Mouse (Mus musculus) kidney, postnatal 10 days (tissue): ENCODE measurements around the gene Jmjd4.

ENCODE experiments used
- DNase-seq: peaks from one replicate; pipeline ENCODE4 v3.0.0; 2021; ENCODE audit warnings: mixed read lengths

The Jmjd4 gene

DNA sequence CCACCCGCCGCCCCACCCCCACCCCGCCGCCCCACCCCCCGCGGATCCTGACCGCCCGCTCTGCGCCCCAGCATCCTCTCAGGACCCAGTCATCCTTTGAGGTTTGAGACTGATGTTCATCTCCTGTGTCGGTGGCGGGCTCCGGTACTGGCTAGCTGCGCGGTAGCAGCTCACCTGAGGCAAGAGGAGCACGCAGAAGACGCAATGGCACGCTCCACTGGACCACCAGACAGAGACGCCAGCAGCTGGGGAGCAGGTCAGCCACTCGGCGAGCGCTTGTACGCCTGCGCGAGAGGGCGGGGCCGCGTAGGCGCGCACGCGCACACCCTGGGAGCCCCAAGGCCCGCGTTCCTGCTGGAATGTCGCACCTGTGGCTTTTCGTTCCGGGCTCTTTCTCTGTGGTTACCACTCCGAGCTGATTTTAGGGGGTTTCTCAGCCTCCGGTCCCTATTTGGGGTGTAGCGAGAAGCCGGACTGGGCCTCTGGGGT, at the start of gene Jmjd4:
Gene Jmjd4 (plus strand): TSS at position 305 of the 489 bp plus-strand sequence.
- DNase-seq: peak; percentile 94

DNA sequence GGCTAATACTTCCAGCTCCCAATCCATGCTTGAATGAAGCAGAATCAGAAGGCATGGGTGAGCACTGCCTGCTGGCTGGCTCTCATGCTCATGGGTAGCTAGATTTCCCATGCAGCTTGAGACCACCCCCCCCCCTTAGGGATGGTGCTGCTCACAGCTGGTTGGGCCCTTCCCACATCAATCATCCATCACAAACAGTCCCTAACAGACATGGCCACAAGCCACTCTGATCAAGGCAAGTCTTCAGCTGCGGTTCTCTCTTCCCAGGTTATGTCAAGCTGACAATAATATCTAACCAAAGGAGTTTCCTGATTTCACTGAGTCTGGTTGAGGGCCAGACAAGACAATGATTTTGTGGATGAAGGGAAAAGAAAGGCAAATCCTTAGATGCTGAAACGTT, 49.0 kb upstream of the Jmjd4 start:
- no peak for DNase-seq

DNA sequence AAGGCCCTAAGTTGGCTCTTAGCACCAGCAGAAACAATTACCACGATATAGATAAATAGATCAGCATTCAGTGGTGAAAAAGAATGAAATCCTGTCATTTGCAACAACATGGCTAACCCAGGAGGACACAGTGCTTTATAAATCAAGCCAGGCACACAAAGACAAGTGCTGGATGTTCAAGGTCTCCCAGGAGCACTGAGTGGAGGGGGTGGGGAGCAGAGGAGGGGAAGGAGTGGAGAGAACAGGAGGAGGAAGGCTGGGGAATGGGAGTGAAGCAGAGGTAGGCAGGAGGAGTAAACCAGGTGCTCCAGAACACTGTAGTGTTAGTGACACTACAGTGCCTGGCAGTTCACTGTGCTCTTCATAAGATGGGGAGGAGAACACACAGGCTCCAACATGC, 44.1 kb upstream of the Jmjd4 start:
- no peak for DNase-seq

DNA sequence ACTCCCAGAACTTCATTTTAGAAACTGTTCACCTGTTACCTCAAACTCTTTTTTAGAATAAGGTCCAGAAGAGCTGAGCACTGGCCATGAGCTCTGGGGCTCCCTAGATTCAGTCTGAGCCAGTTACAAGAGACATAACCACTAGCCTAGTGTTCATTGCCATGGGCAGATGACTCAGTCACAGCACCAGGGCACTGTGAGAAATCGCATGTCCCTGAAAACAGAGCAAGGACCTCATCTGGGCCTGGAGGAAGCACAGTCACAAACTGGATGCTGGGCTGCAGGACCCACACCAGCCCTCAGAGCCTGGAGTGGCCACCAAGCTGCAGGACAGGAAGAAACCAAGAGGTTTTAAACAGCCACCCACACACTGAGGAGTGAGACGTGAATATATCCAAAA, 39.0 kb upstream of the Jmjd4 start:
- DNase-seq: no peak

DNA sequence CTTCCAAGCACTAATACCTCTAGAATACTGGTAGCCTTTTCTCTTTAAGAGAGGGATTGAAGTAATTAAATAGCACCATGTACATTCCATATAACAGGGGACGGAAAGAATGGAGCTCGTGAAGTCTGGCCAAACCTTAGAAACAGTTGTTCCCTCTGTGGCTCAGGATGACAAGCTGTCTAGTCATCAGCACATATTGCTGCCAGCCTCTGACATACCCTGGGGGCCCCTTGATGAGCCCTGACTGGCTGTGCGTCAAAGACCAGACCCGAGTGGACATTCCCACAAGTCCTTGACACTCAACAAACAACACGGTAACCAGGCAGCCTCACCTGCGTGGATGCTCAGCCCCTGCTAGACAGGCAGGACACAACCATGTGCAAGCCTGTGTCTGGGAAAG, 37.8 kb upstream of the Jmjd4 start:
- no peak for DNase-seq

DNA sequence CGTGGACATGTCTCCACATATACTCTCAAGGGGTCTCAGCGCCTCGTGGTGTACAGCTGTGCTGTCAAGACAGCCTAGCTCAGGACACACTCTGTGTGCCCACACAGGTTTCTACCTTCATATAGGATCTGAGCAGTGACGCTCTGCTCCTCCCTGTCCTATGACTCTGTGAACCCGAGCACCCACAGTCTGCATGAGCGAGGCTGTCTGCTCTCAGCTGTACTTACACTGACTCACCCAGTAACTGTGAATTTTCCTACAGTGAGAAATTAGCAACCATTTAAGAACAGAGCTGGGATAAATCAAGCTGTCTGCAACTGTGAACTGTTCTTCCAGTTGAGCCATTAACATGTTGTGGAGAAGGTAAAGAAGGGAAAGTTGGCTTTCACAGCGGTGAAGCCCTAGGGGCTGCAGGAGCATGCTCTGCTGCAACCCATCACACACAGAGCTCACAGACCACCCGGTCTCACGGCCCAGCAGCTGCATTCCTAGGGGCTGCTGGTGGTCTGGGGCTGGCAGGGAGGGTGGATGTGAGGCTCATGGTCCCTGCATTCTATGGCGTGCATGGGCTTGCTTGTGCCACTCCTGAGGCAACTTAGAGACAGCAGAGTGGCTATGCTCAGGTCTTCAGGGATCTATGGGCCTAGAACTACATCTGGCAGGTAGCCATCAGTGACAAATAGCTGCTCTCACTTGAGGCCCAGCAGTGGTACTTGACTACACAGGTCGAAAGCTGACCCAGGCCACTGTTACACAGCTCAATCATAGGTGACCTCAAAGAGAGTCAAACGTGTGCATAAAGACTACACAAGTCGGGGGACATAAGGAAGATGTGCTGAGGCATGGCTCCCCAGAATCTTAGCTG, 36.6 kb upstream of the Jmjd4 start:
- no peak for DNase-seq

DNA sequence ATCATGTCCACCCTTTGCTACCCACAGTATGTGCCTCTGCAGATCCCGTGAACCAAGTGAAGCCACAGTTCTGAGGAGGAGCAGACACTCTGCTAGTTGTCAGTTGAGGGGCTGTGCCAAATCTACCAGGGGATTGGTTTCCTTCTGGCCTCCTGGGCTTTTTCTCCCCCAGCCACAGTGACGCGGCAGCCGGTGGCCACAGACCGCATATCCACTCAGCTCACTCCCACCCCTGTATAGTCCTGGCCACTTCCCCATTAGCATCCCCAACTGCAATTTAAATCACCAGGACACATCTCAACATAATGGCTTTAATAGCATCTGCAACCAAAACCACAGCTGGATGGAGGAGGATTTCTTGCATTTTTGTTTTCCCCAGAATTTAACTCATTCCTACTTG, 31.1 kb upstream of the Jmjd4 start:
- peak; percentile 38 for DNase-seq

DNA sequence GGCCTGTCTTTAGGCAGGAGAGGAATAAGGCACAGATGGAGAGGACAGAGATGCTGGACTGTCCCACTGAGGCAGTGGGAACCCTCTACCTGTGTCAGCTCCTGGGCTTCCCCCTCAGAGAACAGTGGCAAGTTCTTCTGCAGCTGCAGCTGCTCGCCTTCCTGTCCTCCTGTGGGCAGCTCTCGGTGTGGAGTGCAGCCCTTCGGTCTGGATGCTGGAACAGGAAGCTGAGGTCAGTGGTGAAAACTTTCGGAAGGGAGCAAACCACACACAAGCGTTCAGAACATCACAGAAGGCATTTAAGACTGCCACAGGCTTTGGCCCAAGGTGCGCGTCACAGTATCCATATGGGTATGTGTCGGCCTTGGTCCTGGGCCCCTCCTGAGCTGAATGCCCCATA, 28.4 kb upstream of the Jmjd4 start:
- peak; percentile 34 for DNase-seq

DNA sequence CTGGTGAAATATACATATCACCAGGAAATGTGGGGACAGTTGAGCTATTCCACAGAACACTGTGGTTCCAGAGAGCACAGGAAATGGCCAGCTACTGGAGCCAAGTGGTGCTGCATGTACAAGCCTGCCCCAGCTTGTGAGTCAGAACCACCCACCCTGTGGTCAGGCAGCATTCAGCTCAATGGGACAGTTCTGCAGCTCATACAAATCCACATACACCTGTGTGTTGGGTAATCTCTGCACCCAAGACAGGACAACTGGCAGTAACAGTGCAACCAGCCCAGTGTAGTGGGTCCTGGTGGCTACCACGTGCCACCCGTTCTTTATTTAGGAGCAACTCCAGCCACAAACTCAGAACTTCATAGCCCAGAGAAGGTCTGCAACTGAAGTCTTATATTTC, 27.9 kb upstream of the Jmjd4 start:
- DNase-seq: peak; percentile 35

DNA sequence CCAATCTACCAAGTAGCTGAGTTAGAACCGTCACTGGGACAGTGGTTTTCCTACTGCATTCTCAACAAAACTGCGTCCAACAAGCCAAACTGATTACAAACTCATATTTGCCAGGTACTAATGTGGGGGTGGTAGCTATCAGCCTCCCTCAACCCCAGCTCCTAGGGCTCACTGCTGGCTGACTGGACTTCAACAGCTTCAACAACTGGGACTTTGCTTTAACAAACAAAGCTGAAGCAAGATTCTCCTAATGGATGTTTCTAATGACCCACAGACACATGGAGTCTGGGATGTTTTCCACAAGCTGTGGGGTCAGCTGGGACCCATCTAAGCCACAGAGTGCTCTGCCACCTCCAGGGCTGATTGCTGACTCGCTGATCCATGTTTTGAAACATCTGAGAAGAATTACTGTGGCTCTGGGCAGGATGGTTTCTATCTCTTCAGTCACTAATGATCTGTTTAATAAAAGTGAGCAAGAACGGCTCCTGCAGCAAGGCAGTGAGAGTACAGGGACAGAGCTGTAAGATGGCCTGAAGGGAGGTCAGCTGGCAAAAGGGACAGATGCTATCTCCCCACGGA, 26.7 kb upstream of the Jmjd4 start:
- DNase-seq: no peak

DNA sequence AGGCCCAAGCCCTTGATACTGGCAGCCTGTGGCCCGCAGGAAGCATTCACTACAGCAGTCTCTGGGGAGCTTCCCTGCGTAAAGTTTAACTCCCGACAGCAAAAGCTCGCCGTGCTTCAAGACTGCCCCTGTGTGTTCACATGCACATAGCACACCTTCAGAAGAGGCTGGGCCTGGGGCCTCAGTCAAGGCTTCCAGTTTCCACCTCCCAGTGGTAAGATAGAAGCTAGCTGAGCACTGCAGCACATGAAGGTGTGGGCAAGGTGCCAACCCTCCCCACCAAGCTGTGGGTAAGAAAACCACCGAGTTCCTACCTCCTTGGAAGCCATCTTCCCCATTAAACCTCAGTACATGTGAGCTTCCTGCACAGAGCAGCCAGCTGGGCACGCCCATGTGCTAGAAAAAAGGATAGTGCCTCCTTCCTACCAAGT, 24.2 kb upstream of the Jmjd4 start:
- peak; percentile 53 for DNase-seq

DNA sequence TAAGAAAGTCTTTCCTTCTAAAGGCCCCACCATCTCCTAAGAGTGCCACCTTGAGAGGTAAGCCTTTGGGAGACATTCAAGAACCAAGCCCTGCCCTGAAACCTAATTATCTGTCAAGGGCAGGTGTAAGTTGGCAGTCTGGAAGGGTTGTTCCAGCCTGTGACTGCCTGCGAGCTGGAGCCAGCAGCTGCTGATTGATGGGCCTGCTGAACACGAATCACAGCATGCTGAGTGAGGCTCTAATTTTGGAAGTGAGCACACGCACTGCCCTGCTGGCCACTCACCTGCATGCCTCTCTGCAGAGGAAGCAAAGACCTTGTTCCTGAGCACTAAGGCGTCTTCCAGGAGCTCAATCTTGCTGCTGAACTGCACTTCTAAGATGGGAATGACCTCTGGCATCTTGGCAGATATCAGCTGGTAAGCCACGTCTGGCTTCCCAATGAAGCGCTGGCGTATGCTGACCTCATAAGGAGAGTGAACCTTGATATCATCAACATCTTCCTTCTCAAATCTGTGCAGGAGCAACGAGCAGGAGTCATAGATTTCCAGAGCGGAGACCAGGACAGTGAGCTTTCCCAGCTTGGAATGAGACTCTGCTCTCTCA, 21.7 kb upstream of the Jmjd4 start:
- no peak for DNase-seq

DNA sequence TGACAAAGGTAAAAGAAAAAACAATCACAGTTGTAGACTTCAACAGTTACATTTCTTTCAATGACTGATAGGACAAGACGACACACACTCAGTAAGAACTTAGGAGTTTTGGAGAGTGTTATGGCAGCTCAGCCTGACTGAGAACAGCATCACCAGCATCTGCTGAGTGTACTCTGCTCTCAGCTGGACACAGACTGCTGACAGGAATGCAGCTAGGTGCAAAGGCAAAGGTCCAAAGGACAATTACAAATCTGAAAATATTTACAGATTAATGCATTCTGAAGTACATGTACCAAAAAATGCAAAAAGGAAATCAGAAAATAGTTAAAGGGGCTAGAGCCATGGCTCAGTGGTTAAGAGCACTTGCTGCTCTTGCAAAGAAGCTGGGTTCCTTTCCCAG, 19.9 kb upstream of the Jmjd4 start:
- DNase-seq: no peak

DNA sequence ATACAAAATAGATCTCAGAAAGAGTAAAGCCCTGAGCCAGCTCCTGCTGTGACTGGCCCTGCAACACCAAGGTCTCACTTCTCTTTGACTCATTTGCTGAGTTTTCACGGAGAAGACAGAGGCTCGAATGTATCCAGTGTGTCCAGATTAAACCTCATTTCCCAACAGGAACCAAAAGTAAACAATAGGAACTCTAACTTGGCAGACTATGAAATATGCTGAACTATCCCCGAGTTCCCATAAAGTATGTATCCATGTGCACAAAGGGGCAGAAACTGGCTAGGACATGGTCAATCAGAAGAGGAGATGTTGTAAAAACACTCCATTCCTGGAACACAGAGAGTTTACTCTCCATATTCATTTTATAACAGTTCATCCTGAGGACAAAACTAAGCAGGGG, 17.6 kb upstream of the Jmjd4 start:
- no peak for DNase-seq

DNA sequence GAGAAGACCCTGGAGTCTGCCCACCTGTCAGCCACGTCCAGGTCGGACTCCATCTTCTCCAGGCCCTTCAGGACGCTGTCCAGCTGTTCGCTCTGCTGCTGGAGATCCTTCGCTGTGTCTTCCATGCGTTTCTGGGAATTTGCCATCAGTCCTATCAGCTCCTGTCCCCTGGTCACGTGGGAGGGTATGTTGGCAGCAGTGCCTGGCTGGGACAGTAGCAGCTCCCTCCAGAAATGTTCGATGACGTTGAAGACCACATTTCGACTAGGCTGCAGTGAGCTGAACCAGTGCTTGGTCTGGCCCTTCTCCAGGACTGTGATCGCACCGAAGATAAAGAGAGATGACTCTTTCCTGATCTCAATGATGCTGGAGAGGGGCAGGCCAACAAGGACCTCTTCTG, 11.9 kb upstream of the Jmjd4 start:
- no peak for DNase-seq

DNA sequence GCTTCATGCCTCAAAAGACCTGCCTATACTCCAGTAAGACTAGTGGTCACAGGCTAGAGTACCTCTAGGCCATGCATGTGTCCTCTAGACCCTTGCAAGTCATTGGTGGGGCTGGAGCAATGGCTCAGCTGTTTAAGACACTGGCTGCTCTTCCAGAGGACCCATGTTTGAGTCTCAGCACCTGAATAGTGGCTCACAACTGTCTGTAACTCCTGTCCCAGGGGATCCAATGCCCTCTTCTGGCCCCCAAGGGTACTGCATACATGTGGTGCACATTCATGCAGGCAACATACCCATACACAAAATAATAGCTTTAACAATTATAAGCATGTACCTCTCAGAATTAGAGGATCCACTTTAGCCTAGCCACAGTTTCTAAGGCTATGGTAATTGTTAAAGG, 6.7 kb upstream of the Jmjd4 start:
- no peak for DNase-seq

DNA sequence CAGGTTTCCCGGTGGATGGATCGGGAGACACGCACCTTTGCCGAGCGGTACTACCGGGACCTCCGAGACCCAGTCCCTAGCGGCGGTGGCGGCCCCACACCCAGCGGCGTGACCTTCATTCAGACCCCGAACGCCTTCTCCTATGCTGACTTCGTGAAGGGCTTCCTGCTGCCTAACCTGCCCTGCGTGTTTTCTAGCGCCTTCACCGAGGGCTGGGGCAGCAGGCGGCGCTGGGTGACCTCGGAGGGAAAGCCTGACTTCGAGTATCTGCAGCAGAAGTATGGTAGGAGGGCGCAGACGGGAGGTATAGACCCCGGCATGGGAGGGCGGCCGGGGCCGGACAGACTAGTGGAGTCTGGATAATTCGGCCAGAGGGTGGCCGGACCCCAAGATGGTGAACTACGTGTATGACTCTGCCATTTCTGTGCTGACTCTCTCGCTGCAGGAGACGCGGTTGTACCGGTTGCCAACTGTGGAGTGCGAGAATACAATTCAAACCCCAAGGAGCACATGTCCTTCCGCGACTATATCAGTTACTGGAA, 456 bp downstream of the Jmjd4 start:
- DNase-seq: peak; percentile 63

DNA sequence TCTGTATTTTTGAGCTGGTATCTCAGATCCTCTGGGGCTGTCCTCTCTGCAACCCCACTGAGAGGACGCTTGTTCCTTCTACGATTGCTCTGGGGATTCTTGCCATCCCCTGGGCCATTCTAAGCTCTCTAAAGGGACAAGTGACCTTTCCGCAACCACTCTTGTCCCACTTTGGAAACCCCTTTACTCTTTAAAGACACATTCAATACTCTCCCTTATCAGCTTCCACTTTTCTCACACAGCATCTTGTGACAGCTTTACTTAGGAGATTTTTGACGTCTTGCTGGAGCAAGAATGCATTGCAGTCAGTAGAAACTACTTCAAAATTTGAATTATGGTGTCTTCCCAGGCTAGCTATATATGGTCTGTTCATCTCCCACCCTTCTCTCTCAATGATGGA, 1.2 kb downstream of the Jmjd4 start, which contains the start of gene Snap47:
Gene Snap47 (minus strand): TSS at position 101 of the 400 bp plus-strand sequence.
- no peak for DNase-seq

DNA sequence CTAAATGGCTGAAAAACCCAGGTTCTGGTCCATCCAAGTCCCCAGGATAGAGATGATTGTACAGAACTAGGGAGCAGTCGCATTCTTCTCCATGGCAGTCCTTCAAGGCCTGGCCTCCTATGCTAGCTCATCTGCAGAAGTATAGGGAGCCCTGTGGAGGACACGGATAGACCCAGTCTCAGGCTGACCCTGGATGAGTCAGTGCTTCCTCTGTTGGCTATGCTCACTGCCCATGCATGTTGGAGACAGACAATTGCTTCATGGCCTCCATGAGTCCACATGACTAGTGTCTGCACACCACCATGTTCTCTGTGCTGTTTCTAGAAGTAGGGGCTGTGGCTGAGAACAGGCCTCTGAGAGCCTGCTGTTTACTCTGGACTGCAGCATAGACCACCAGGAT, 6.5 kb downstream of the Jmjd4 start:
- DNase-seq: no peak

DNA sequence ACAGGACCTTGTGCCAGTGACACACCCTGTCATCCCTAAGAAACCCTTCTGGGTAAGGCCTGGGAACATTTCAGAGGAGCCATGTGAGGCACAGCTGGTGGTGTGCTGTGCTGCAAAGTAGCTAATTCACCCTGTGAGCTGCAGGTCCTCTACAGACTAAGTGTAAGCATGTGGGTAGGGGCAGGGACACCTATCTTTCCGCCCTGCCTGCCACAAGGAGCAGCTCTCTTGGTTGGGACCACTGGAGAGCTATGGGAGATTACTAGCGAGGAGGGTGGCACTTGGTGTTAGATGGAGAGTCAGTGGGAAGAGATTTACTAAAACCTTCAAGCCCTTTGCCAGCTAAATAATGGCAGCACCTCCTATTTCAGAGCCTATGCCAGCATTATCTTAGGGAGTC, 7.0 kb downstream of the Jmjd4 start:
- no peak for DNase-seq

DNA sequence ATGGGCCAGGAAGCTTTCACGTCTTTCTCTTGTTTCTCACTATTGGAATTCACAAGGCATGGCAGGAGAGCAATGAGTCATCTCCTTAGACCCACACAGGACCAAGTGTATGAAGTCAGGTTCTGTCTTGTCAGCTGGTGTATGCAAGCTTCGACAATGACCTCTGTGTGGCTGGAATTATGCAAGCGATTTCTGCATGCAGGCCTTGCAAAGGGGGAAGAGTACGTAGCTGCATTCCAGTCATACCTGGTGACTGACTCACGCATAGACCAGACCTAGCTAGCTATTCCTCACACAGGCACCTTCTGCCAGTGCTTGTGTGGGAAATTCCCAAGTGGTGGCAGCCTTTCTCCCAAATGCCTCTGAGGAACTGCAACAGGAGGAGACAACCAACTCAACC, 9.1 kb downstream of the Jmjd4 start:
- DNase-seq: peak; percentile 75

DNA sequence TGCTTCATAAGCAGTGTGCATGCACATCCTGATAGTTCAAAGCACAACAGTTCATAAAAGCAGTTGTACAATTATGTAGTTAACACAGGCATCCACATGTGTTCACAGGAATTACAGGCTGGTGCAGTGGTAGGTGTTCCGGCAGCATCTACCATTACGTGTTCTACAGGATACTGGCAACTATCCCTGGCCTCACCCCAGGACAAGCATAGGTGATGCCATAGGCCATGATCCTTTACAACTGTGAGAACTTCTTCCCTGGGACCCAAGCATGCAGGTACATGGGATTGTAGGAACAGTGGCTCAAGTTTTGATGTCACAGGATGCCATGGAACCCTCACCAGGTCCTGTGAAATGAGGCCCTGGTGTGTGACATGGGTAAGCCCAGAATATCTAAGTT, 10.6 kb downstream of the Jmjd4 start:
- DNase-seq: no peak

DNA sequence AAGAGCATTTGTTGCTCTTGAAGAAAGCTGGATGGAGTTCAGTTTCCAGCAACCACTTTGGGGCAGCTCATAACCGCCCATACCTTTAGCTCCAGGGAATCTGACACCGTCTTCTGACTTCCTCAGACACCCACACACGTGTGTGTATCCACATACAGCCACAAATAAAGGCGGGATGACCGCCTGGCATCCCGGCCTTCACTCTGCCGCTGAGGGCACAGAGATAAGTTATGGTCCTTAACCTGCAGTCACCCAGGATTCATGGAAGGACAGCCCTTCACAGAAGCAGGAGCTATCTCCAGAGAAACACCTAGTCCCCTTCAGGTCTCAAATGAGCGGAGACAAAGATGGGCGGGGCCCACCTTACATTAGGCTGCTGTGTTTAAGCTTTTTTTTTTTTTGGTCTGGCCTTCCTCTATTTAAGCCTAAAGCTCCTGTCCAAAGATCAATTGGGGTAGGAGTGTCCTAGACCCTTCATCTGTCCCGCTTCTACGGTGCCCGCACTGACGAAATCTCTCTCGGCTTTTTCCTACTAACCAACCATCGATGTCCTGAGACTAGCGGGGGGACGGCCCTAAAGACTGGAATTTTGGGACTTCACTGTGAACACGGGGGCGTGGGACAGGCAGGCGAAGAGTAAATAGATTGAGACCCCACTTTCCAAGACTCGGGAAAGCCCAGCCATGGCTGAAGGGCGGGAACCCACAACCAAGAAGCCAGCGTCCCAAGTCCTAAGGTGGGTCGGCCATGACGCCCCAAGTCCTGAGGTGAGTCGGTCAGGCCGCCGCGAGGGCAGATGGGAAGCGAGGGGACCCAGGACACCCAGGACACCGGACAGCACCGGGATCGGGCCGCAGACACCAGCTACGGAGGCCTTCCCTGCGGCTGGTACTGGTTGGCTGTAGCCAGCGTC, 21.8 kb downstream of the Jmjd4 start:
- no peak for DNase-seq
